Comparison of ENCODE assay signal across 25 mouse cellular contexts in the genomic region with DNA sequence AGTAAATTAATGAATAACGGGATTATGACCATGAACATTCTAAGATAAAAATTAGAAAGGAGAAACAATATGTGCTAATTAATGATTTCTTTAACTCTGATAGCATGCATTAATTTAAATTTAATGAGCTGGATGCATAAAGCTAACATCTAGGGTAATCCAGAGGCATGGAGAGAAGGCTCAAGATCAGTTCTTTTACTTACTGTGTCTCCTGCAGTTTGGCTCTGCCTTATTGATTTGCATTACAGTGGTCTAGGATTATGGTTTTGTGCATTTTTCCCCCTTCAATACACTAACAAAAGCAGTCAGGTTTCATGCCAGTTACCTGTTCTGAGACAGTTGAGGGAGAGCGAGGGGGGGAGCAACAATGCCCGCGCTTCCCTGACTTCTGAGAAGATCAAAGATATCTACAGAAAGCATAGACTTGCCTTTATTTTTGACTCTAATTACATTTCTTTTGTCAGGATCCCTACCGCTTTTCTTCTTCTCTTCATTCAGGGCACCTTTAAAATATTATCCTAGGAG.
DNase-seq lines count a peak whose midpoint lies in the region; ATAC-seq and TF ChIP-seq lines count a peak whose summit lies in the region.
"Had no signal": no experiment of that assay in that cellular context is flagged by ENCODE, and none has a peak within 500 bp of the region (broad histone marks: within the 10 kb centered on the region; RNA-seq: fewer than 3 reads in every experiment).

No protein-coding gene starts in this region.

- H3K9me3 ChIP-seq in forebrain, embryonic 12.5 days, result no peaks in the 10 kb centered on the region
- H3K9me3 ChIP-seq in forebrain, embryonic 14.5 days (replicated peaks; ENCODE audit: control insufficient read depth, low read length), result no peaks in the 10 kb centered on the region
- H3K9me3 ChIP-seq in midbrain, embryonic 16.5 days (replicated peaks; ENCODE audit: control insufficient read depth, low read length, poor library complexity, severe bottlenecking), result no peaks in the 10 kb centered on the region
- H3K9me3 ChIP-seq: heart, embryonic 10.5 days; heart, embryonic 15.5 days; hindbrain, embryonic 12.5 days; neural tube, embryonic 12.5 days had no signal

- WGBS in forebrain, embryonic 12.5 days, result 46% methylated on average over 5 of the region's 5 CpGs
- 19% methylated on average over 5 of the region's 5 CpGs for WGBS in forebrain, embryonic 14.5 days
- WGBS in midbrain, embryonic 16.5 days, result 38% methylated on average over 5 of the region's 5 CpGs

- H3K9ac ChIP-seq in forebrain, embryonic 12.5 days, result no peak overlapping the region
- H3K9ac ChIP-seq in forebrain, embryonic 14.5 days (ENCODE audit: low read length), result no peak overlapping the region
- no peak overlapping the region for H3K9ac ChIP-seq in midbrain, embryonic 16.5 days (ENCODE audit: low read depth, low read length)
- H3K9ac ChIP-seq: heart, embryonic 15.5 days; hindbrain, embryonic 12.5 days; liver, embryonic 14.5 days; lung, embryonic 14.5 days; neural tube, embryonic 12.5 days had no signal

- H3K4me3 ChIP-seq in left cerebral cortex, adult 2 months, result no peak overlapping the region
- H3K4me3 ChIP-seq in forebrain, embryonic 12.5 days (replicated peaks), result no peak overlapping the region
- H3K4me3 ChIP-seq in forebrain, embryonic 14.5 days (ENCODE audit: low read depth, low read length), result no peak overlapping the region
- H3K4me3 ChIP-seq in midbrain, embryonic 16.5 days (ENCODE audit: low read depth, low read length), result no peak overlapping the region
- H3K4me3 ChIP-seq: erythroblast, embryonic 14.5 days; heart, embryonic 10.5 days; heart, embryonic 15.5 days; hindbrain, embryonic 12.5 days; myocyte; neural tube, embryonic 12.5 days had no signal

- peak; percentile 37; the same call in 1 of the 2 replicates for ATAC-seq in forebrain, embryonic 12.5 days (ENCODE audit: low FRiP score)
- peak; percentile 60 for ATAC-seq in forebrain, embryonic 14.5 days
- peak; percentile 69 for ATAC-seq in midbrain, embryonic 16.5 days
- ATAC-seq: activated CD4-positive, CD25-positive, alpha-beta regulatory T cell, adult 4 months; inflammation-experienced regulatory T-cells, adult 6 months had no signal

- H3K4me2 ChIP-seq in forebrain, embryonic 12.5 days, result no peak overlapping the region
- no peak overlapping the region for H3K4me2 ChIP-seq in forebrain, embryonic 14.5 days (ENCODE audit: low read length)
- no peak overlapping the region for H3K4me2 ChIP-seq in midbrain, embryonic 16.5 days (ENCODE audit: low read length)
- H3K4me2 ChIP-seq: heart, embryonic 15.5 days; hindbrain, embryonic 12.5 days; lung, embryonic 14.5 days; neural tube, embryonic 12.5 days had no signal

- H3K27ac ChIP-seq in left cerebral cortex, adult 2 months, result peak overlapping the region; percentile 12; the same call in 1 of the 2 replicates
- 0 out of 2 replicates have a peak overlapping the region, but pooled peaks have one; percentile 25 for H3K27ac ChIP-seq in forebrain, embryonic 12.5 days
- peak overlapping the region; percentile 7; the same call in 1 of the 2 replicates for H3K27ac ChIP-seq in forebrain, embryonic 14.5 days (ENCODE audit: low read depth, low read length)
- no peak overlapping the region for H3K27ac ChIP-seq in midbrain, embryonic 16.5 days (ENCODE audit: low read length)
- H3K27ac ChIP-seq: heart, embryonic 10.5 days; heart, embryonic 15.5 days; hindbrain, embryonic 12.5 days; liver, embryonic 14.5 days; neural tube, embryonic 12.5 days had no signal

- intact Hi-C loops in left cerebral cortex, adult 2 months (cut with DNase I), result loop anchor here (5.0 kb wide), 2 partner anchors 119 to 226 kb away; no protein-coding TSS in a partner anchor

- no peaks in the 10 kb centered on the region for H3K36me3 ChIP-seq in forebrain, embryonic 12.5 days (replicated peaks)
- no peaks in the 10 kb centered on the region for H3K36me3 ChIP-seq in forebrain, embryonic 14.5 days (ENCODE audit: control insufficient read depth, insufficient read depth, low read length)
- no peaks in the 10 kb centered on the region for H3K36me3 ChIP-seq in midbrain, embryonic 16.5 days (ENCODE audit: control insufficient read depth, insufficient read depth, low read length)
- H3K36me3 ChIP-seq: heart, embryonic 10.5 days; heart, embryonic 15.5 days; hindbrain, embryonic 12.5 days; neural tube, embryonic 12.5 days had no signal

- no peak for TF ChIP-seq CTCF in left cerebral cortex, adult 2 months (IDR thresholded peaks at IDR 0.05)

- peaks cover 12% of the 10 kb centered on the region; the same call in 1 of the 2 replicates for H3K4me1 ChIP-seq in forebrain, embryonic 12.5 days
- peaks cover 8% of the 10 kb centered on the region for H3K4me1 ChIP-seq in forebrain, embryonic 14.5 days (ENCODE audit: control insufficient read depth, insufficient read depth, low read length)
- peaks cover 7% of the 10 kb centered on the region; the same call in 1 of the 2 replicates for H3K4me1 ChIP-seq in midbrain, embryonic 16.5 days (ENCODE audit: control insufficient read depth, insufficient read depth, low read length)
- H3K4me1 ChIP-seq: heart, embryonic 10.5 days; heart, embryonic 15.5 days; neural tube, embryonic 12.5 days had no signal

- no peaks in the 10 kb centered on the region for H3K27me3 ChIP-seq in forebrain, embryonic 12.5 days
- no peaks in the 10 kb centered on the region for H3K27me3 ChIP-seq in forebrain, embryonic 14.5 days (replicated peaks; ENCODE audit: control insufficient read depth, insufficient read depth, low read length)
- H3K27me3 ChIP-seq in midbrain, embryonic 16.5 days (ENCODE audit: control insufficient read depth, insufficient read depth, low read depth, low read length), result no peaks in the 10 kb centered on the region
- H3K27me3 ChIP-seq: heart, embryonic 15.5 days; hindbrain, embryonic 12.5 days; neural tube, embryonic 12.5 days had no signal

- no peak for DNase-seq in left cerebral cortex, adult 2 months (ENCODE audit: extremely low spot score in 1 of 2, low spot score in 2 of 2)
- DNase-seq in left cerebral cortex, adult 9 months (ENCODE audit: low spot score in 2 of 2), result no peak
- DNase-seq in forebrain, embryonic 14.5 days (ENCODE audit: low spot score), result peak; percentile 44
- DNase-seq in right cerebral cortex, postnatal 14 days, result no peak
- DNase-seq: adrenal gland, adult 2 months; adrenal gland, postnatal 36 days; B cell, adult 2 months; gastrocnemius, postnatal 14 days; kidney, adult 11 months; kidney, postnatal 36 days; liver; lung, embryonic 14.5 days; lung, postnatal 14 days; thymus, postnatal 4 days had no signal
